Mouse (Mus musculus) spleen, postnatal 14 days (tissue): ENCODE results near the gene Trnp1.

Experiments
- DNase-seq, 2 experiments: peaks; one replicate each; pipeline ENCODE4 v3.0.0; 2021 to 2022; ENCODE audit warnings: low spot score in 2 of 2

Trnp1 gene

DNA sequence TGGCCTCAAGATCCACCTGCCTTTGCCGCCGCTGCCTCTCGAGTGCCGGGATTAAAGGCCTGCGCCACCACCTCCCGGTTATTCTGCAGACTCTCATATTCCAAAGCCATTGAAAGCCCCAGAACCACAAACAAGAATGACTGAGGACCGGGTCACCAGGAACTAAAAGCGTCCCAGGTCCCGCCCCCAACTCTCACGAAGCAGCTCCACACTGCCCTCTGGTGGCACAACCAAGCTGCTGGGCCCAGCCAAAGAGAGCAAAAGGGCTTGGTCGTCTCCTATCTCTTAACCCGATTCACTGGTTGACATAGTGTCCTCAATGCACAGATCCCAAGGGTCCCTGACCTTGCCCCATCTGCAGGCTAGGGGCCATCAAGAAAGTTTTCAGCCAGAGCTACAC is 3.9 kb downstream of the Trnp1 start:
- DNase-seq, result peak; percentile 69 to 85

DNA sequence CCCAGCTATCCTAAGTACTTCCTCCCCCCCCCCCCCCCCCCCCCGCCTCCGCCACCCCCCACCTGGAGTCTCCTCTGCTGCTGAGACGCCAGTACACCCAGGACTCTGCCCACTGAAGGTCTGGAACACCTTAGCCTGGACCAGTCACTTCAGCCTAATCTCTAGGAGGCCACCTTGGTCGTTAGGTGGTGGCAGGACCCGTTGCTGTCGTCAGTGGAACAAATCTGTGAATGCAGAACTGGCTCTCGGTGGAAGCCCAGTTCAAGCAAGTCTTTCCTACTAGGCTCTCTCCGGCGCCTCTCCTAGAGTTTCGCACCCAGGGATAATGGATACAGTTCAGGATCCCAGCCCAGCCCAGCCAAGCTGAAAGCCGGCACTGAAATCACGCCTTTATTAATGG is 4.5 kb downstream of the Trnp1 start:
- DNase-seq, result no peak

DNA sequence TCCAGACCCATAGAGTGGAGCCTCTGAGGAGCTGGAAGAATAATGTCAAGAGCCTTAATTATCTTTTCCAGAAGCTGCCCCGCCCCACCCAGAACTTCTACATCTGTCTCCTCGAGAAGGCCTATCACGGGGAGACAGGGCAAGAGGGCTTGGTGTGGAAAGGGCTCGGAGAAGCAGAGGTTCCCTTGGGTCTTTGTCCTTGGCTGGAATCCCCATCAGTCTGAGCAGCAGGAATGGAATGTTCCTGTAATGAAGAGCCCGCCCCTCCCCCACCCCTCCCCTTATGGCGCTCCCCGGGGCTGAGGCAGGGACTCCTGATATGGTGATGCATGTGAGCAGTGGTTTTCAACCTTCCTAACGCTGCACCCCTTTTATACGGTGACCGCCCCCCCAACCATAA is 6.5 kb downstream of the Trnp1 start:
- DNase-seq, result no peak

DNA sequence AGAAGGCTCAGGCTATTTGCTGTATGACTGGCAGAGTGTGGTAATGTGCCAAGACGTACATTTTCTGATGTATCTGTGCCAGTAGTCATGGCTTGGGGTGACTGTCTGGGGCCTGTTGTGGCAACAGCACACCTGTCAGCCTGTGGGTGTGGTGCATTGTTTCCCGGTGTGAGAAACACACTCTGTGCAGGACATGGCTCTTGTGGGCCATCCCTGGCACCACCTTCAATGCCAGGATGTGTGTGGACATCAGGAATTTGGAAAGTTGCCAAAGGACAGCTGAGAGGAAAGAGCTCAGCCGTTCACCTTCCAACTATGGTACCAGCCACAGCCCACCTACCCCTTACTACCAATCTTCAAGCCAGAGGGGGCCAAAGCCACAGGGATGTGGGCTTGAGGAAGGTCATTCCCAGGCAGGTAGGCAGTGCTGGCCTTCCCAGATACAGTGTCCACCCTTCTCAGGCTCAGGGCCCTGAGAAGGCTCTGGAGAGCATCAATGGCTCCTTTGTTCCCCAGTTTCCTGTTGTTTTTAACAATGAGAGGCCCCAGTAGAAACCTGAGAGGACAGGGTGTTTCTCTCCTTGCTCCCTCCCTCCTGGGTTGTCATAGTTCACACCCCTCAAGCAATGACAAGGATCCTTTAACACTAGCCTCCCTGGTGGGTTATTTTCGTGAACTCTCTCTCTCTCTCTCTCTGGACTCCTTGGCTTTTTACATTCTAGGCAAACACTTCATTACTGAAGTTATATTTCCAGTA is 8.7 kb downstream of the Trnp1 start:
- DNase-seq, result no peak

DNA sequence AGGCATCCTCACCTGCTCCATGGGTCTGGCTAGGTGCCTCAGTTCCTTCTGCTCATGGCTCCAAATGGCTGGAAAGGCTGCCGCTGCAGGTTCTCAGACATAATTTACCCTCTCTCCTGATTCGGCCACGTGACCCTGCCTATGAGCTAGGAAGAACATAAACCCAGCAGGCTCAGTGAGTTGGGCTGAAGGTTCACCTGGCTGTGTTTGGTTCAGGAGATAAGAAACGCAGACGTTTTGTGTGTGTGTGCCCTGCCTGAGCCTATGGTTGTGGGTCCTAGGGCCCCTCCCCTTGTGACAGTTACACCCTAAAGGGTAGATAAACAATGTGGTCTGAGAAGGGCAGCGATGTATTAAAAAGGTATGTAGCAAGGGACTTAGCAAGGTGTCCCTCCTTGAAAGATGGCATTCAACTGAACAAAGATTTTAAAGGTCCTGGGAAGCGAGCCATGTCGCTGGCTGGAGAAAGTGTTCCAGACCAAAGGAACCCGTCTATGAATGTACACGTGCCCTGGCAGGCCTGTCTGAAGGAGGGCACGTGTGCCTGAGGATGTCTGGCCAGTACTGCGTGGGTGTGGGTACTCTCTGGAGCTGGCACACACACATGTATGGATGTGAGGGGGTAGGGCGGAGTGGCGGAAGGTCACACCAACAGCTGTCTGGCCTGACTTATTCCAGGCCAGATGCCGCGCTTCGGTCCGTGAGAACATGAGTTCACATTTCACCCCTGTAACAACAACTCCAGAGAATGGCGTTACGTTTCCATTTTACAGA is 9.5 kb downstream of the Trnp1 start:
- DNase-seq, result no peak

DNA sequence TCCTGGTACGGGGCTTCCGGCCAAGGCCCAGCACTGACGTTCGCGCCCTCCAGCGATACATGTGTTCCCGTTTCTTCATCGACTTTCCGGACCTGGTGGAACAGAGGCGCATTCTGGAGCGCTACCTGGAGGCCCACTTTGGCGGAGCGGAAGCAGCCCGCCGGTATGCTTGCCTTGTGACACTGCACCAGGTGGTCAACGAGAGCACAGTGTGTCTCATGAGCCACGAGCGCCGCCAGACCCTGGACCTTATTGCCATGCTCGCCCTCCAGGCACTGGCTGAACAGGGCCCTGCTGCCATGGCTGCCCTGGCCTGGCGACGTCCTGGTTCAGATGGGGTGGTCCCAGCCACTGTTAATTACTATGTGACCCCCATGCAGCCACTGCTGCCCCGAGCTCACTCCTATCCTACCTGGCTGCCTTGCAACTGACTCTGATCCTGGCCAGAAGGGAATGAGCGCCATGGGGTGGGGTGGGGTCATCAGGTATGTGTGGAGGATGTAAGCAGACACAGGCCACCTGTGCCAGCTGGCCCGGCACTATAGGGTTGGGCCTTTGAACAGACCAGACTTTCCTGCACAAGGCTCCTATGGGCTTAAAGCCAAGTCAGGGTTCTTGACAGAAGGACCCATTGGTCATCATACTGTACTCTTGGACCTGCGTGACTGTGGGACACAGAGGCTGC is 11.5 kb downstream of the Trnp1 start:
- DNase-seq, result no peak

DNA sequence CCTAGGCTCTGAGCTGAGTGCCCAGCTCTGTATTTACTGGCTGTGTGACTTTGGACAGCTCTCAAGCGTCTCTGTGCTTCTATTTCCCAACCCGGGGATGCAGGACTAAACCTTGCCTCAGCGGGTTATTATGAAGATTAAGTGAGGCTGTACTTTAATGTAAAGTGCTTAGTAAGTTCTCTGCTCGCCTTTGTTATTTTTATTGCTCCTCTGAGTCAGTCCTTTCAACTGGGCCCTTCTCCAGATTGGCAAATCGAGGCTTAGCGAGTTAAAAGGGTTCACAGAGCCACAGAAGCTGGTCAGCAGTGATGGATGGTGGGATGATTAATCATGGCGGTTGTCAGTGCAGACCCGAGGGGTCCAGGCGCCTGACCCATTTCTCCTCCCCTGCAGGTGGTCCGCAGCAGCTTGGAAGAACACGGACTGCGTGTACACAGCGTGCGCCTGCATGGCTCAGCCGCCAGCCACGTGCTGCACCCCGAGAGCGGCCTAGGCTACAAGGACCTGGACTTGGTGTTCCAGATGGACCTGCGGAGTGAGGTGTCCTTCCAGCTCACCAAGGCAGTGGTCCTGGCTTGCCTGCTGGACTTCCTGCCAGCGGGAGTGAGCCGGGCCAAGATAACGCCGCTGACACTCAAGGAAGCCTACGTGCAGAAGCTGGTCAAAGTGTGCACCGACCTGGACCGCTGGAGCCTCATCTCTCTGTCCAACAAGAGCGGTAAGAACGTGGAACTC is 12.5 kb downstream of the Trnp1 start:
- no peak for DNase-seq

DNA sequence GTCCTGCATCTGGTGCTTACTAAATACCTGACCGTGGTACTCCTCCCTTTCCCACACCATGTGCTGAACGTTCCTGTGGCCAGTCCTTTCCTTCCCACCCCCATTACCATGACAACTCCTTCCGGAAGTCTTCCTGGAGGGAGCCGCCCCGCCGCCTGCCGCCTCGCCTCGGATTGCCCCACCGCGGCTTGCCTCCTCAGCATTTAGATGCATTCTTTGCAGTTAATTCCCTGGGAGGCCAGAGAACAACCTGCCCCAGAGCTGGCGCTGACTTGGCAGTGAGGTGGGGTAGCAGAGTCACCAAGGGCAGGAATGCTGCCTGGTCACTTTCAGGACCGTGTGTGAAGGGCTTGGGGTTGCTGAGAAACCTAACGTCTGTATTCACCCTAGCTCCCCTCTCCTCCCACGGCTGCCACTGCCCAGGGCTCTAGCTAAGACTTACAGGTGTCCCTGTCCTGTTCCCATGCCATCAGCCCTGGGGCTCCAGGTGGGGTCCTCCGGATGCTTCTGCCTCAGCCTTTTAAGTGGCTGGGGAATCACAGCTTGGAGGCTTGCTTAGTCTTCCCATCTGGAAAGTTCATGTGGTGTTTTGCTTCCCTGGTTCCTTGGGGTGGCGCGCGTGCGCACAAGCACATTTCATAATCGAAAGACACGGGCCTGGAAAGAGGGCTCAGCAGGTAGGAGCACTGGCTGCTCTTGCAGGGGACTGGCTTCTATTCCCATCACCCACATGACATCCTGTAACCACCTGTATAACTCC is 13.9 kb downstream of the Trnp1 start:
- no peak for DNase-seq

DNA sequence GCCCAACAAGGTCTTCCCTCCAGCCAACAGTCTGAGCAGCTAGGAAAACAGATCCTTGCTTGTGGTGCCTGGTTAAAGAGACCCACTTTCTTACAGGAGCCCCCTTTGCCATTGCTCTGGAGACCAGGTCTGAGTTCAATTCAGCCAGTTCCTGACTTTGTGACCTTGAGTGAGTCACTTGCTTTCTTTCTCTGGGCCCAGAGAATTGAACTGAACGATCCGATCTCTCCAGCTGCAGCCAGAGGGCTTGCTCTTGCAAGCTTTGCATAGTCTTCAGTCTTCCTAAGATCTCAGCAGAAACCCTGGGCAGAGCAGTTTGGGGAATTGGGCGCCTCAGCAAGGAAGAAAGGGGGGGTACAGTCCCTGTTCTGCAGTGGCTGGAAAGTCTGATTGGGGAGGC is 15.9 kb downstream of the Trnp1 start:
- DNase-seq, result no peak

DNA sequence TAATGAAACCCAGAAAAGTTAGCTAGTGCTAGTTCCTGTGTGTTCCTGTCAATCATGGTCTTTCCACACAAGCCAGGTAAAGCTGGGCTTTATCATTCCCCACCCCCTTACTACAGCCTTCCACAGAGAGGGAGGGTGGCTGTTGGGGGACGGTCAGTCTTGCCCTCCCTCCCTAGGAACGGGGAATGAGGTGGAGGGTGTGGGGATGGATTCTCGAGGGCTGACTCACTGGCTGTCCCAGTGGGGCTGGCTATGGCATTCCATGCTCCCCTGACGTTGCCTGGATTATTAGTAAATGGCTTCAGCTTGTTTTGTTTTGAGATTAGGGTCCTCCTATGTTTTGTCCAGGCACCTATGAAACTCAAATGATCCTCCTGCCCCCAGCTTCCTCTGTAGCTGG is 16.9 kb downstream of the Trnp1 start:
- no peak for DNase-seq

DNA sequence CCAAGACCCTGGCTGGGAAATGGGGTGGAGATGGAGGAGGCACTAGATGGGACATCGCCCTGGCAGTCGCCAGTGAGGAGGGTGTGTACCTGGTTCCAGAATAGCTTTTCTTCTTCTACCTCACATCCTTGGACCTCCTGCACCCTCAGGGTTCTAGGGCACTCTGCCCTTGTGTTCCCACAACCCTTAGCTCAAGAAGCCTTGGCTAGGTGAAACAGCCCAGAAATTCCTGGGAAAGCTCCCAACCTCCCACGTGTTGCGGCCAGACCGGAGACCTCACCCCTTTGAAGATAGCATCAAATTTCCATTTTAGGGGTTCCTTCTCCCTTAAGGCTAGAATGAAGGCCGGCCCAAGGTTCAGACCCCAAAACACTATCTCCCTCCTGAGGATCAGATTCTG is 17.6 kb downstream of the Trnp1 start:
- DNase-seq, result no peak

DNA sequence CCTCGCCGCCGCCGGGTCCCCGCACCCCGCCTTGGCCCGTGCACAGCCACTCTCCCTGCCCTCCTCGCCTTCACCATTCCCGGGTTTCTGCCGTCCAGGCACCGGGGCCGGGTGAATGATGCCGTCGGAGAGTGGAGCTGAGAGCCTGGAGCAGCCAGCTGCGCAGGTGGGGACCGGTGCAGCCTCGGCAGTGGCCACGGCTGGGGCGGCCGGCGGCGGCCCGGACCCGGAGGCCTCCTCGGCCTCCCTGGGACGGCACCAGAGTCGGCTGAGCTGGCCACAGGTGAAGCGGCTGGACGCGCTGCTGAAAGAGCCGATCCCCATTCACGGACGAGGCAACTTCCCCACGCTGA is 18.2 kb downstream of the Trnp1 start:
- no peak for DNase-seq

DNA sequence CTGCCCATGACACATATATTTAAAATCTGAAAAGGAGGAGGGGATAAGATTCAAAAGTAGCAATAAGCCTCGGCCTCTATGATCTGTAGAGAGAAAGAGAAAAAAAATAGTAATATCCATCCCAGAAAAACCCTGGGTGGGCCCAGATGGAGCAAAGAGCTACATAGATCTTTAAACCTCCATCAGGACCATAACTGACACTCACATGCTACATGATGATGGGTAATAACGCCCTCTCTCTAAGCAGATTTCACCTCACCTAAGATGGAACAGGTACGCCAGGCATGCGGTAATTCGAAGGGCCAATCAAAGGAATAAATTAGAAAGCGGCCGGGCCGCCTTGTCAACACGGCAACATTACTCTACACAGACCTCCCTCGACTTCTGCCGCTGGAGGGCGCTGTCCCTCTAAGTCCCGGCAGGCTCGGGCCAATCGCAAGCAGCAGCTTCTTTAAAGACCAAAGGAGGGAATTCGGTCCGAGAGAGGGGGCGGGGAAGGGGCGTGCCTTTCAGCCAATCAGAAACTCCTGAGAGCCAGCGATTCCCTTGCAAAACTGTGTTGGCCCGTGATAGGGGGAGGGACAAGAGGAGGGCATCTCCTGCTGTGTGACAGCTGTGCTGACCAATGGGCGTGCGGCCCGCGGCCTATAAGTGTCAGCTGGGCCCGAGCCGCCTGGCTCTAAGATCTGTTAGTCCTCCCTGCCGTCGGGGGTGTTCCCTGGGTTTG is 18.7 kb downstream of the Trnp1 start, which contains the start of gene Tent5b:
TSS of gene Tent5b (plus strand) at position 675 of the 727 bp plus-strand sequence.
- DNase-seq, result peak; percentile 80 to 83

DNA sequence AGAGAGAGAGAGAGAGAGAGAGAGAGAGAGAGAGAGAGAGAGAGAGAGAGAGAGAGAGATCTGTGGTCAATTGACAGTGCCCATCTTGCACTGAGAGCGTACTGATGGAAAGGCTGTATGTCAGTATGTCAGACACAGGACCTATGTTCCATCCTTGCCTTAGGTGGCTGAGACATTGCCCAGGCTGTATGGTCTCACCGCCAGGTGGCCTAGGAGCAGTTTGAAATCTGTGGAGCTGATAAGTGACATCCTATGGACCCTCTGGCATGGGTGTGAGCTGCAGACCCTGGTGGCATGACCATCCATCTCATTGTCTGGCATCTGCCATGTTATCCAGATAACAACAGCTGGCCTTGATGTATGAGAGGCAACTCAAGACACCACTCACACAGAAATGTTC is 24.5 kb downstream of the Trnp1 start:
- DNase-seq, result no peak

DNA sequence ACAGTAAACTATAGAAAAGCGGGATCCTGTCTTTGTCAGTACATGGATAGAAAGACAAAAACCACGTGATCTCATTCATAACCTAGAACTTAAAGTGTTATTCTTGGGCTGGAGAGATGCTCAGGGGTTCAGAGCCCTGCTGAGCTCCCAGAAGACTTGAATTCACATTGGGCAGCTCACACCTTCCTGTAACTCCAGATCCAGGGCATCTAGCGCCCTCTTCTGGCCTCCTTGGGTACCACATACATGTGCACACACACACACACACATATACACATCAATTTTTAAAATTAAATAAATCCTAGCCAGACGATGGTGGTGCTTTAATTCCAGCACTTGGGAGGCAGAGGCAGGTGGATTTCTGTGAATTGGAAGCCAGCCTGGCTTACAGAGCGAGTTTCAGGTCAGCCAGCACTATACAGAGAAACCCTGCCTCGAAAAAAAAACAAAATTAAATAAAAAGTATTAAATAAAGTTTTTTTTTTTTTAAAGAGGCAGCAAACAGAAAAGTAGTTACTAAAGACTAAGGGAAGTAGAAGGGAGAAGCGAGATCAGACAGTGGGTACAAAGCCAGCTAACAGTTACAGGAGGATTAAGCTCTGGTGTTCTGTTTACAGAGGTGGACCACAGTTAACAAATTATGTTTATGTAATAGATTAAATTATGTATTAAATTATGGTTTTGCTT is 27.1 kb downstream of the Trnp1 start:
- no peak for DNase-seq

DNA sequence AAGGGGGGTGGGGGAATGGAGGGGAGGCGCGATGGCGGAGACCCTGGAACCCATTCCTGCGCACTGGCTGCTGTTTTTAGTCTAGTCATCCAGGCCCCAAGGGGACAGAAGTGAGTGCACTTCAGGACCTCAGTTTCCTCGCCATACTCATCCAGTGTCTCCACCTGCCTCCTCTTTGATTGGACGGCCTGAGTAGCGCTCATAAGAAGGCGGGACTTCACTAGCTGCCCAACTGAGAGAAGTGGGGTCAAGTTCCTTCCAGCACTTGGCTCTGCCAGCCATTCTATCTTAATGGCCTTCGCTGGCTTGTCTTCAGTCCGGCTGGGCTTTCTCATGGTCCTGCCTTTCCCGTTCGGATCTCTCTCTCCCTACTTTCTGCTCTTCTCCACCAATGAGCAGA is 29.2 kb downstream of the Trnp1 start:
- DNase-seq, result no peak

DNA sequence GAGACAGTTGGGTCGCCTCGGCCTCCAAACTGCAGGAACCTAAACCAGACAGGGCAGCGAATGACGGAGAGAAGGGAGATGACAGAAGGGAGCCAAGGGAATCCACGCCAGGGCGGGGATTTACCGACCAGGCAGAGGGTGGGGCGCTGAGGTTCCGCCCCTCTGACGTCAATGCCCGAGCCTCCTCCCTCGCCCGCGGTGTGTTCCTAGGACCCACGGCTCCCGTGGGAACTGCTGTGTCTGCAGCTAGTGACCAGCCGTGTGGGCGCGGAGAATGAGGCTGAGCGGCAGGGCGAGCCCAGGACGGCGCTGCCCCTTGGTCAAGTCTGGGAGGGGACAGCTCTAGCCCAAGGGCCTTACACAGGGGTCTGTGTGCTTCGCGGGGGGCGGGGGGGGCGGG is 30.3 kb downstream of the Trnp1 start:
- peak; percentile 25 to 41 for DNase-seq

DNA sequence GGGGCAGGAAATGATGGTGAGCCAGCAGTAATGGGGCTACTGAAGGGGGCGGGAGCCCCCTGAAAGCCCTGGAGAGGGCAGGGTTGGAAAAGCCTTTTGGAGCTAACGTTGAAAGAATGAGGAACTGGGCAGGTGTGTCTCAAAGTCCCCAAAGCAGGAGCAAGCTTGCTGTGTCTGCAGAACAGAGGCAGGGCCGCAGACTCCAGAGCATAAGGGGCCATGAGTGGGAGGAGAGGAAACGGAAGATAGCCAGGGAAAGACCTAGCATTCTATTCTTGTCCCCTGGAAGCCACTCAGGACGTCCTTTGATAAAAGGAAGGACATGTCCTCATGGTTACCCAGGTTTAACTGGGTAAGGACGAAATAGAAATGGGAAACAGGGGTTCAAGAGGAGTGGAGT is 35.2 kb downstream of the Trnp1 start:
- no peak for DNase-seq

DNA sequence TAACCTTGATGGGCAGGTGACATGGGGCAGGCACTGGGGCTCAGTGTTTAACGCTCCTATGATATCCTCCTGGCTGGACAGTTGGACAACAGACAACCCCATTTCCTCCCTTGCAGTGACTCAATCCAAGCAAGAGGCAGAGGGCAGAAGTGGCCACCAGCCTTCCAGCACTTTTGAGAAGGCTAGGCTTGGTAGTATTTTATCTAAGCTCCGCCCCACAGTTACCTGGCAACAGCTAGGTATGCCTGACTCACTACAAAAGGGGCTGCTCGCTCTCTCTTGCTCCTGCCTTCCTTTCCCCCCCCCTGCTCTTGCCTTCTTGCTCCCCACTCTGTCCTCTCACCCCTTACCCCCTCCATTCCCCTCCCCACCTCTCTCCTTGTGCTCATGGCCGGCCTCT is 37.0 kb downstream of the Trnp1 start:
- DNase-seq, result no peak

DNA sequence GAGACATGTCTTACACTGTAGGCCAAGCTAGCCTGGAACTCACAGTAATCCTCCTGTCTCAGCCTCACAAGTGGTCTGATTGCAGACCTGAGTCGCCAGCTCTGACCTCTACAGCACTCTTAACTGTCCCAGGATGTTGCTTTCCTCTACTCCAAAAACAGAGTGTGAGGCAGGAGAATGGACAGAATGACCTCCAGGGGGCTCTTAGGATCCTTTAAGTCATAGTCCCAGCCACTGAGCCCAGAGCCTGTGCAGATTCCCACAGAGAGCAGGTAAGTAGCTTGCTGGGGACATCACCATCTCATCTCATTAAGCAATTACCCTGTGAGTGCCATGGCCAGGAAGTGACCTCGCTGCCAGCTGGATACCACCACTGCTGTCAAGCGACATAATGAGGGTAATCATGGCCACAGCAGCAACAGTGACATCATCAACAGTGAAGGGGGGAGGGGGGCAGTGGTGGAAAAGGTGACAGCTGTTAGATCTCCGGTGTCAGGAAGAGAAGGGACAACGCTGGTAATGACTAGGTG is 37.5 kb downstream of the Trnp1 start:
- no peak for DNase-seq
